Mouse (Mus musculus) bone marrow macrophage, adult 2 months (primary cell): Measurements from ENCODE around the gene Ccdc57. TPM values are rescaled to one million over a fixed set of nuclear protein-coding genes. Genes with fewer than 3 reads are reported as not detected.
A peak's percentile ranks its signal among the peaks of the same experiment; 100 is the strongest.

Experiments
- H3K27ac ChIP-seq: 2 replicates; pipeline ENCODE4 v1.5.1; 2012; ENCODE audit warnings: low read depth, low read length; ENCODE audit not compliant: insufficient read depth
- H3K4me1 ChIP-seq: 2 replicates; pipeline ENCODE4 v1.6.1; 2012; ENCODE audit warnings: low read length; ENCODE audit not compliant: control insufficient read depth, insufficient read depth
- H3K4me3 ChIP-seq: 2 replicates; pipeline ENCODE4 v1.5.1; 2012; ENCODE audit warnings: mild to moderate bottlenecking, low read length, moderate library complexity; ENCODE audit not compliant: insufficient read depth
- CTCF ChIP-seq: IDR thresholded peaks from 2 replicates; pipeline ENCODE4 v1.5.1; 2012; ENCODE audit warnings: low read depth, mild to moderate bottlenecking, low read length, moderate library complexity
- POLR2A ChIP-seq: IDR thresholded peaks from 2 replicates; pipeline ENCODE4 v1.6.1; 2012; ENCODE audit warnings: mild to moderate bottlenecking, low read depth, low read length, borderline replicate concordance
- polyA plus RNA-seq: library from polyadenylated mRNA; stranded (reverse); fragments of >200 nt; gene quantifications from 2 replicates; pipeline ENCODE4 v1.2.4, GENCODE M21; 2012; ENCODE audit not compliant: missing spikeins, insufficient read depth, insufficient read length

Ccdc57 gene
- polyA plus RNA-seq, 1 experiment: 4.1 TPM

GRCm38 (mm10) chr11:120964195-120965157 lies 31.8 kb upstream of the Ccdc57 start:
- TF ChIP-seq POLR2A (no peak), CTCF (no peak)
- H3K4me3 ChIP-seq: no peak overlapping the region
- H3K4me1 ChIP-seq: peaks cover 29% of the 10 kb centered on the region
- no peak overlapping the region for H3K27ac ChIP-seq

GRCm38 (mm10) chr11:120962909-120963308 lies 30.2 kb upstream of the Ccdc57 start:
- Histone ChIP-seq H3K4me3 (no peak overlapping the region), H3K27ac (no peak overlapping the region), H3K4me1 (peaks cover 38% of the 10 kb centered on the region)
- TF ChIP-seq CTCF (no peak), POLR2A (no peak)

- Histone ChIP-seq H3K4me1 (peaks cover 37% of the 10 kb centered on the region), H3K27ac (no peak overlapping the region), H3K4me3 (no peak overlapping the region)
- no peak for TF ChIP-seq CTCF
- TF ChIP-seq POLR2A: no peak
Measured at GRCm38 (mm10) chr11:120962050-120962771, 29.5 kb upstream of the Ccdc57 start.

- TF ChIP-seq CTCF (no peak), POLR2A (no peak)
- Histone ChIP-seq H3K27ac (no peak overlapping the region), H3K4me1 (peaks cover 37% of the 10 kb centered on the region), H3K4me3 (no peak overlapping the region)
Measured at GRCm38 (mm10) chr11:120961594-120961993, 28.9 kb upstream of the Ccdc57 start.

- H3K4me3 ChIP-seq: no peak overlapping the region
- H3K27ac ChIP-seq: no peak overlapping the region
- TF ChIP-seq CTCF: no peak
- peaks cover 30% of the 10 kb centered on the region for H3K4me1 ChIP-seq
Measured at GRCm38 (mm10) chr11:120960248-120960647, 27.6 kb upstream of the Ccdc57 start.

- peaks cover 30% of the 10 kb centered on the region for H3K4me1 ChIP-seq
- no peak overlapping the region for H3K4me3 ChIP-seq
- H3K27ac ChIP-seq: no peak overlapping the region
- no peak for TF ChIP-seq CTCF
- no peak for TF ChIP-seq POLR2A
Measured at GRCm38 (mm10) chr11:120959564-120959963, 26.9 kb upstream of the Ccdc57 start.

- TF ChIP-seq POLR2A (no peak), CTCF (no peak)
- Histone ChIP-seq H3K4me3 (no peak overlapping the region), H3K4me1 (peaks cover 30% of the 10 kb centered on the region), H3K27ac (no peak overlapping the region)
Measured at GRCm38 (mm10) chr11:120959066-120959465, 26.4 kb upstream of the Ccdc57 start.

GRCm38 (mm10) chr11:120957731-120958257 lies 25.1 kb upstream of the Ccdc57 start:
- peak overlapping the region; percentile 7; the same call in 1 of the 2 replicates for H3K4me3 ChIP-seq
- H3K27ac ChIP-seq: peak overlapping the region; percentile 50
- peaks cover 30% of the 10 kb centered on the region for H3K4me1 ChIP-seq
- no peak for TF ChIP-seq CTCF

GRCm38 (mm10) chr11:120957052-120957451 lies 24.4 kb upstream of the Ccdc57 start:
- no peak overlapping the region for H3K4me3 ChIP-seq
- TF ChIP-seq CTCF (no peak), POLR2A (no peak)
- no peak overlapping the region; the same call in 1 of the 2 replicates for H3K27ac ChIP-seq
- peaks cover 33% of the 10 kb centered on the region for H3K4me1 ChIP-seq

GRCm38 (mm10) chr11:120955701-120956100 lies 23.0 kb upstream of the Ccdc57 start:
- peaks cover 40% of the 10 kb centered on the region for H3K4me1 ChIP-seq
- H3K27ac ChIP-seq: no peak overlapping the region
- H3K4me3 ChIP-seq: no peak overlapping the region
- no peak for TF ChIP-seq CTCF
- TF ChIP-seq POLR2A: no peak
